Mouse (Mus musculus) E14TG2a.4 (cell line): ENCODE measurements around the gene Tmem161a.

ENCODE experiments used
- H3K27me3 ChIP-seq: 2 replicates; pipeline ENCODE4 v1.6.1; 2014; ENCODE audit warnings: low read length, control low read depth; ENCODE audit not compliant: insufficient read depth
- H3K36me3 ChIP-seq: 2 replicates; pipeline ENCODE4 v1.6.1; 2014; ENCODE audit warnings: low read length, control low read depth; ENCODE audit not compliant: insufficient read depth
- H3K4me1 ChIP-seq: replicated peaks from 2 replicates; pipeline ENCODE4 v1.6.1; 2014; ENCODE audit warnings: low read depth, low read length, control low read depth
- H3K4me3 ChIP-seq: replicated peaks from 2 replicates; pipeline ENCODE4 v1.5.1; 2014; ENCODE audit warnings: mild to moderate bottlenecking, low read length
- H3K9me3 ChIP-seq: 2 replicates; pipeline ENCODE4 v1.6.1; 2014; ENCODE audit warnings: low read length, control low read depth
- CTCF ChIP-seq: conservative IDR thresholded peaks from 2 replicates; pipeline ENCODE4 v1.5.1; 2014; ENCODE audit warnings: low read length
- NANOG ChIP-seq: IDR thresholded peaks from 2 replicates; pipeline ENCODE4 v1.6.1; 2014; ENCODE audit warnings: borderline replicate concordance, low read length, mixed read lengths
- POU5F1 ChIP-seq: IDR thresholded peaks from 2 replicates; pipeline ENCODE4 v1.6.1; 2014; ENCODE audit warnings: low read length, borderline replicate concordance

Tmem161a gene

GRCm38 (mm10) chr8:70172043-70172681 lies at the start of gene Tmem161a:
TSS of gene Tmem161a (plus strand) at chr8:70172356.
- peaks cover 24% of the 10 kb centered on the region for H3K36me3 ChIP-seq
- TF ChIP-seq CTCF, result no peak
- TF ChIP-seq POU5F1, result no peak
- TF ChIP-seq NANOG, result no peak
- H3K4me1 ChIP-seq, result peaks cover 35% of the 10 kb centered on the region
- H3K4me3 ChIP-seq, result peak within 1 kb of the TSS; percentile 89
- H3K9me3 ChIP-seq, result no peaks in the 10 kb centered on the region
- H3K27me3 ChIP-seq, result 0 out of 2 replicates have a peak, but pooled peaks cover 3% of the 10 kb centered on the region

- Histone ChIP-seq H3K9me3 (no peaks in the 10 kb centered on the region), H3K4me3 (no peak overlapping the region), H3K27me3 (peaks cover 31% of the 10 kb centered on the region), H3K4me1 (peaks cover 27% of the 10 kb centered on the region), H3K36me3 (no peaks in the 10 kb centered on the region)
- TF ChIP-seq CTCF, result peak; percentile 59
- no peak for TF ChIP-seq NANOG
- no peak for TF ChIP-seq POU5F1
These were observed 49.3 kb upstream of the Tmem161a start for GRCm38 (mm10) chr8:70122863-70123262.

DNA sequence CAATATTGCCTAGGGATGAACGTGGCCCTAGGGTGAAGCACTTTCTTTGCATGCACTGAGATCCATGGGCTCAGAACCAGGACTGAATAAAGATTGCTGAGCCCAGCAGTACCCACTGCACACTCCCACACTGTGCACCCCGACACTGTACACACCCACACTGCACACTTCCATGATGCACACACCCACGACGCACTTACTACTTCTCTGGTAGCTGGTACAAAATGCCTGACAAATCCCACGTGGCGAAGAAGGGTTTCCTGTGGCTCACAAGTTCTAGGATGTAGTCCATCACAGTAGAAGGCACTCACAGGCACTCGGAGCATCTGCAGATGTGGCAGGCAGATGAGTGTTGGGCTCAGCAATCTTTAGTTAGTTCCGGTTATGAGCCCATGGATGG lies 47.2 kb upstream of the Tmem161a start:
- H3K4me3 ChIP-seq, result no peak overlapping the region
- H3K4me1 ChIP-seq, result peaks cover 29% of the 10 kb centered on the region
- H3K9me3 ChIP-seq, result no peaks in the 10 kb centered on the region
- no peaks in the 10 kb centered on the region for H3K36me3 ChIP-seq
- peaks cover 10% of the 10 kb centered on the region for H3K27me3 ChIP-seq
- TF ChIP-seq POU5F1, result no peak
- TF ChIP-seq CTCF, result no peak
- TF ChIP-seq NANOG, result no peak

GRCm38 (mm10) chr8:70128435-70128834 lies 43.7 kb upstream of the Tmem161a start:
- peaks cover 13% of the 10 kb centered on the region for H3K36me3 ChIP-seq
- peaks cover 5% of the 10 kb centered on the region; the same call in 1 of the 2 replicates for H3K27me3 ChIP-seq
- TF ChIP-seq CTCF (no peak), POU5F1 (no peak), NANOG (no peak)
- no peaks in the 10 kb centered on the region for H3K9me3 ChIP-seq
- H3K4me3 ChIP-seq, result no peak overlapping the region
- H3K4me1 ChIP-seq, result peaks cover 46% of the 10 kb centered on the region

GRCm38 (mm10) chr8:70129309-70129952 lies 42.7 kb upstream of the Tmem161a start:
- TF ChIP-seq CTCF (no peak), NANOG (no peak), POU5F1 (no peak)
- Histone ChIP-seq H3K36me3 (peaks cover 23% of the 10 kb centered on the region), H3K27me3 (peaks cover 5% of the 10 kb centered on the region; the same call in 1 of the 2 replicates), H3K4me1 (peaks cover 55% of the 10 kb centered on the region), H3K4me3 (peak overlapping the region; percentile 97), H3K9me3 (no peaks in the 10 kb centered on the region)

GRCm38 (mm10) chr8:70130066-70130465 lies 42.1 kb upstream of the Tmem161a start:
- H3K27me3 ChIP-seq, result peaks cover 2% of the 10 kb centered on the region; the same call in 1 of the 2 replicates
- peak overlapping the region; percentile 97 for H3K4me3 ChIP-seq
- no peaks in the 10 kb centered on the region for H3K9me3 ChIP-seq
- peaks cover 29% of the 10 kb centered on the region for H3K36me3 ChIP-seq
- no peak for TF ChIP-seq NANOG
- peaks cover 61% of the 10 kb centered on the region for H3K4me1 ChIP-seq

DNA sequence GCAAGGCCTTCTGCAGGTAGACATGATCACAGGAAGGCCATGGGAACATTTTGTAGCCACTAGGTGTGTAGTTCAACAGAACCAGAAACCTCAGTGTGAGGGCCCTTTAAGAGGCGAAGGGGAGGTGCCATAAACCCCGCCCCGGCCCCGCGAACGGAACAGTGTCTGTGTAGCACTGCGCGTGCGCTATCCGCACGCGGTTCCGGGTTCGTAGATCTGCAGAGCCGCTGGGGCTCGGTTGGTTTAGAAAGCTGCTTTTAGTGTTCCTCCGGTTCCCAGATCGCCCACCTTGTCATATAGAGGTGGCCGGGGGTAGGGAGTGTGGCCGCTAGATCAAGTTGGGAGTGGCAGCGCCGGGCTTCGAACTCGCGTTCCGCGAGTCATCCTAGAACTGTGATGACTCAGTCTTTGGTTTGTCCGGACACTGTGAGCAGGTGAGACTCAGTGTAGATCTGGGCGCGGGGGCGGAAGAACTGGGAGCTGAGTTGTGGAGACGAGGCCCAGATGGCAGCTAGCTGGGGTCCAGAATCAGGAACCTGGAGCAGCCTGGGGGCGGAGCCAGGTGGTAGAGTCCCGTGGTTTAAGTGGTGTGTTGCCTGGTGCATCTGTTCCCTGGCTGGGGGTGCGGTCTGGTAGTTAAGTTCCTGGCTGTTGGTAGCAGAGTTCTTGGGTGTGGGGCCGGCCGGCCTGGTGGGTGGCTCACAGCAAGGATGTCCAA lies 40.8 kb upstream of the Tmem161a start, which contains the start of gene Nr2c2ap:
TSS of gene Nr2c2ap (plus strand) at position 168 of the 718 bp plus-strand sequence.
- Histone ChIP-seq H3K27me3 (no peaks in the 10 kb centered on the region), H3K9me3 (no peaks in the 10 kb centered on the region), H3K36me3 (peaks cover 42% of the 10 kb centered on the region), H3K4me1 (peaks cover 71% of the 10 kb centered on the region), H3K4me3 (peak within 1 kb of the TSS; percentile 97)
- TF ChIP-seq NANOG (no peak), POU5F1 (no peak), CTCF (no peak)

DNA sequence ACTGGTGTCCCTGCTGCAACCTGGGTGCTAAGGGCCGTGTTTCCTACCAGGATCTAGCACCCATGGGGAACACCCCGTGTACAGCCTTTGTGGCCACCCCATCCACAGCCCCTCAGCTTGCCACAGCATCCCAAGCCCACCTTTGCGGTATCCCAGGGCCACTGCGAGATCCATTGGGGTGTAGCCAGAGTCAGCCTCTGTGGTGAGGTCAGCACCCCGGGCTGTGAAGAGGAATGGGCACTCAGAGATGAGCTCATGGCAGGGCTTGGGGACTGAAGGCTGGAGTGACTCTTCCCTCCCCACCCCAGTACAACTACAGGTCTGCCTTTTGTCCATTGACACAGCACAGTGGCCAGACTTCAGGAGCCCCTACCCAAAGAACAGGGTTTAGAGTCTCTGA lies 38.1 kb upstream of the Tmem161a start:
- Histone ChIP-seq H3K4me3 (no peak overlapping the region), H3K9me3 (no peaks in the 10 kb centered on the region), H3K27me3 (no peaks in the 10 kb centered on the region), H3K36me3 (peaks cover 50% of the 10 kb centered on the region), H3K4me1 (peaks cover 76% of the 10 kb centered on the region)
- TF ChIP-seq NANOG (no peak), POU5F1 (no peak), CTCF (no peak)

GRCm38 (mm10) chr8:70134931-70135330 lies 37.2 kb upstream of the Tmem161a start:
- no peaks in the 10 kb centered on the region for H3K27me3 ChIP-seq
- H3K4me1 ChIP-seq, result peaks cover 68% of the 10 kb centered on the region
- peaks cover 50% of the 10 kb centered on the region for H3K36me3 ChIP-seq
- no peaks in the 10 kb centered on the region for H3K9me3 ChIP-seq
- no peak for TF ChIP-seq POU5F1
- no peak for TF ChIP-seq NANOG
- no peak for TF ChIP-seq CTCF
- H3K4me3 ChIP-seq, result no peak overlapping the region
